Mouse (Mus musculus): Measurements from ENCODE around the gene Clec2l. TPM values are rescaled to one million over a fixed set of nuclear protein-coding genes. Genes with fewer than 3 reads are reported as not detected.
"Not testable (repeated sequence)": the region's sequence is repeated elsewhere in the genome, so short reads cannot be mapped to it uniquely, and the experiment has no call there.

Clec2l gene
- polyA plus RNA-seq, 1 experiment: 0.18 TPM

- H3K27me3 ChIP-seq (ENCODE audit: control insufficient read depth, insufficient read depth, insufficient read length): no peaks in the 10 kb centered on the region
- no peak overlapping the region for H3ac ChIP-seq (ENCODE audit: control insufficient read depth, insufficient read length, low read depth)
- no peaks in the 10 kb centered on the region for H3K79me2 ChIP-seq (ENCODE audit: control insufficient read depth, insufficient read depth)
- H3K79me3 ChIP-seq (ENCODE audit: low read depth): no peaks in the 10 kb centered on the region
- no peaks in the 10 kb centered on the region for H3K36me3 ChIP-seq (ENCODE audit: control insufficient read depth, insufficient read depth)
- TF ChIP-seq USF1 (IDR thresholded peaks at IDR 0.05; ENCODE audit: low read depth) (no peak), CEBPB (IDR thresholded peaks at IDR 0.05; ENCODE audit: low read depth) (no peak), FOSL1 (IDR thresholded peaks at IDR 0.05; ENCODE audit: insufficient read depth, low read length, poor library complexity, severe bottlenecking) (no peak), CTCF (IDR thresholded peaks at IDR 0.05; ENCODE audit: control insufficient read depth, insufficient read depth, insufficient read length) (no peak), MYOD1 (IDR thresholded peaks at IDR 0.05; ENCODE audit: control insufficient read depth, insufficient read length, low read depth) (no peak), MYOG (IDR thresholded peaks at IDR 0.05; ENCODE audit: control insufficient read depth, extremely low read depth, insufficient read length) (no peak), MAX (IDR thresholded peaks at IDR 0.05) (no peak)
- H3K4me3 ChIP-seq (ENCODE audit: insufficient read depth, poor library complexity, severe bottlenecking): no peak overlapping the region
These were observed 20.3 kb upstream of the Clec2l start for GRCm38 (mm10) chr6:38642593-38642992.

DNA sequence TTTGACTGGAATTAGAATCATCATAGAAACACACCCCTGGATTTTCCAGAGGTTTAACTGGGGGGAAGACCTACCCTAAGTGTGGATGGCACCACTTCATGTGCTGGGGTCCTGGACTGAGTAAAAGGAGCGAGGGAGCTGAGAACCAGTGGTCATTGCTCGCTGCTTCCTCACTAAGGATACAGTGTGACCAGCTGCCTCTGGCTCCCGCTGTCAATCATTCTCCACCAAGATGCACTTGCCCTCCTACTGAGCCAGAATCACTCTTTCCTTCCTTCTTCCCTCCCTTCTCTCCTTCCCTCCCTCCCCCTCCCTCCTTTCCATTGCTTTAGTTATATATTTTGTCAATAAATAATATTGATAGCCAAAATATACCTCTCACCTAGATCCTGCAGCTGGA lies 19.8 kb upstream of the Clec2l start:
- no peaks in the 10 kb centered on the region for H3K79me2 ChIP-seq (ENCODE audit: control insufficient read depth, insufficient read depth)
- peak; percentile 33 for TF ChIP-seq MYOD1 (IDR thresholded peaks at IDR 0.05; ENCODE audit: control insufficient read depth, insufficient read length, low read depth)
- TF ChIP-seq MYOG (IDR thresholded peaks at IDR 0.05; ENCODE audit: control insufficient read depth, extremely low read depth, insufficient read length): no peak
- no peak for TF ChIP-seq CEBPB (IDR thresholded peaks at IDR 0.05; ENCODE audit: low read depth)
- no peaks in the 10 kb centered on the region for H3K27me3 ChIP-seq (ENCODE audit: control insufficient read depth, insufficient read depth, insufficient read length)
- H3K4me3 ChIP-seq (ENCODE audit: insufficient read depth, poor library complexity, severe bottlenecking): no peak overlapping the region
- no peaks in the 10 kb centered on the region for H3K79me3 ChIP-seq (ENCODE audit: low read depth)
- no peaks in the 10 kb centered on the region for H3K36me3 ChIP-seq (ENCODE audit: control insufficient read depth, insufficient read depth)
- no peak overlapping the region for H3ac ChIP-seq (ENCODE audit: control insufficient read depth, insufficient read length, low read depth)

GRCm38 (mm10) chr6:38649545-38649944 lies 13.3 kb upstream of the Clec2l start:
- TF ChIP-seq FOSL1 (IDR thresholded peaks at IDR 0.05; ENCODE audit: insufficient read depth, low read length, poor library complexity, severe bottlenecking): no peak
- TF ChIP-seq MYOD1 (IDR thresholded peaks at IDR 0.05; ENCODE audit: control insufficient read depth, insufficient read length, low read depth): no peak
- no peak for TF ChIP-seq CEBPB (IDR thresholded peaks at IDR 0.05; ENCODE audit: low read depth)
- TF ChIP-seq USF1 (IDR thresholded peaks at IDR 0.05; ENCODE audit: low read depth): no peak
- TF ChIP-seq MYOG (IDR thresholded peaks at IDR 0.05; ENCODE audit: control insufficient read depth, extremely low read depth, insufficient read length): no peak
- TF ChIP-seq CTCF (IDR thresholded peaks at IDR 0.05; ENCODE audit: control insufficient read depth, insufficient read depth, insufficient read length): no peak
- no peaks in the 10 kb centered on the region for H3K27me3 ChIP-seq (ENCODE audit: control insufficient read depth, insufficient read depth, insufficient read length)
- no peaks in the 10 kb centered on the region for H3K79me3 ChIP-seq (ENCODE audit: low read depth)
- H3K4me3 ChIP-seq (ENCODE audit: insufficient read depth, poor library complexity, severe bottlenecking): no peak overlapping the region
- H3K79me2 ChIP-seq (ENCODE audit: control insufficient read depth, insufficient read depth): no peaks in the 10 kb centered on the region
- H3K36me3 ChIP-seq (ENCODE audit: control insufficient read depth, insufficient read depth): no peaks in the 10 kb centered on the region
- H3ac ChIP-seq (ENCODE audit: control insufficient read depth, insufficient read length, low read depth): no peak overlapping the region

DNA sequence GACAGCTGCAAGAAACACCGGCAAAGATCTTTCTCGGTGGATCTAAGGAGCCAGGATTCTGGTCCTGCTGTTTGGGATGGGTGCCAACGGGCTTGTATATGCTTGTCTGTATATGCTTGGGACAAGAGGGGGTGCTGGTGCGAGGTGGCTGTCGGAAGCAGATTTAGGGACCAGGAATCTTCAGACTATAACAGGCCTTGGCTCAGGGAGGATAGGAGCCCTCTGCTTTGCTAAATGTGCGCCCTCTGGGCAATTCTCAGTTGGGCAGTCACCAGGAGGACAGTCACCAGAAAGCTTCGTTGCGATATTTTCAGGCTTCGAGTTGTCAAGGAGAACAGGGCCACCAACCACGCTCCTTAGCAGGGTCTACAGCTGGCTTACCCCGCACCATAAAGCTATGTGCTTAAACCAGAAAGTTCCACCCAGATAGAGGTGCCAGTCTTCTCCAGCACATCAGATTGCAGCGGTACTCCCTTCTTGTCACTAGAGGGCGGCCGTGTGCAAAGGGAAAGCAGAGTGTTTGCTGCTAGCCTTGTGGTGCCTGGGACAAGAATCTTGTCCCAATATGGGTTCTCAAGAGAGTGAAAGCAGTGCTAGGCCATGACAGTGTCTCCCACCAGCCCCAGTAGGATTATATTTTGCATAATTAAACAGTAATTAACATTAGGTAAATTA lies 12.5 kb upstream of the Clec2l start:
- Histone ChIP-seq H3K4me3 (ENCODE audit: insufficient read depth, poor library complexity, severe bottlenecking) (no peak overlapping the region), H3K27me3 (ENCODE audit: control insufficient read depth, insufficient read depth, insufficient read length) (no peaks in the 10 kb centered on the region)
- TF ChIP-seq MAX (IDR thresholded peaks at IDR 0.05) (no peak), MYOG (IDR thresholded peaks at IDR 0.05; ENCODE audit: control insufficient read depth, extremely low read depth, insufficient read length) (no peak), MYOD1 (IDR thresholded peaks at IDR 0.05; ENCODE audit: control insufficient read depth, insufficient read length, low read depth) (no peak), CTCF (IDR thresholded peaks at IDR 0.05; ENCODE audit: control insufficient read depth, insufficient read depth, insufficient read length) (peak; percentile 49)

GRCm38 (mm10) chr6:38661626-38662025 lies 1.2 kb upstream of the Clec2l start:
- Histone ChIP-seq H3K27me3 (ENCODE audit: control insufficient read depth, insufficient read depth, insufficient read length) (peaks cover 63% of the 10 kb centered on the region), H3K79me3 (ENCODE audit: low read depth) (no peaks in the 10 kb centered on the region), H3K79me2 (ENCODE audit: control insufficient read depth, insufficient read depth) (no peaks in the 10 kb centered on the region), H3K36me3 (ENCODE audit: control insufficient read depth, insufficient read depth) (no peaks in the 10 kb centered on the region), H3ac (ENCODE audit: control insufficient read depth, insufficient read length, low read depth) (no peak overlapping the region), H3K4me3 (ENCODE audit: insufficient read depth, poor library complexity, severe bottlenecking) (no peak overlapping the region)
- TF ChIP-seq MAX (IDR thresholded peaks at IDR 0.05) (no peak), CEBPB (IDR thresholded peaks at IDR 0.05; ENCODE audit: low read depth) (no peak), MYOD1 (IDR thresholded peaks at IDR 0.05; ENCODE audit: control insufficient read depth, insufficient read length, low read depth) (no peak), MYOG (IDR thresholded peaks at IDR 0.05; ENCODE audit: control insufficient read depth, extremely low read depth, insufficient read length) (no peak), USF1 (IDR thresholded peaks at IDR 0.05; ENCODE audit: low read depth) (no peak), FOSL1 (IDR thresholded peaks at IDR 0.05; ENCODE audit: insufficient read depth, low read length, poor library complexity, severe bottlenecking) (no peak), CTCF (IDR thresholded peaks at IDR 0.05; ENCODE audit: control insufficient read depth, insufficient read depth, insufficient read length) (no peak)

More for the DNA sequence above, 12.5 kb upstream of the Clec2l start:
- no peak overlapping the region for H3ac ChIP-seq (ENCODE audit: control insufficient read depth, insufficient read length, low read depth)
- H3K79me3 ChIP-seq (ENCODE audit: low read depth): no peaks in the 10 kb centered on the region
- no peaks in the 10 kb centered on the region for H3K79me2 ChIP-seq (ENCODE audit: control insufficient read depth, insufficient read depth)
- no peaks in the 10 kb centered on the region for H3K36me3 ChIP-seq (ENCODE audit: control insufficient read depth, insufficient read depth)

- no peak for TF ChIP-seq MAX (IDR thresholded peaks at IDR 0.05)
- TF ChIP-seq USF1 (IDR thresholded peaks at IDR 0.05; ENCODE audit: low read depth): no peak
- no peak for TF ChIP-seq CTCF (IDR thresholded peaks at IDR 0.05; ENCODE audit: control insufficient read depth, insufficient read depth, insufficient read length)
- no peak for TF ChIP-seq CEBPB (IDR thresholded peaks at IDR 0.05; ENCODE audit: low read depth)
- TF ChIP-seq FOSL1 (IDR thresholded peaks at IDR 0.05; ENCODE audit: insufficient read depth, low read length, poor library complexity, severe bottlenecking): no peak
- TF ChIP-seq MYOG (IDR thresholded peaks at IDR 0.05; ENCODE audit: control insufficient read depth, extremely low read depth, insufficient read length): no peak
- TF ChIP-seq MYOD1 (IDR thresholded peaks at IDR 0.05; ENCODE audit: control insufficient read depth, insufficient read length, low read depth): no peak
- H3K27me3 ChIP-seq (ENCODE audit: control insufficient read depth, insufficient read depth, insufficient read length): peaks cover 10% of the 10 kb centered on the region
- no peak overlapping the region for H3K4me3 ChIP-seq (ENCODE audit: insufficient read depth, poor library complexity, severe bottlenecking)
- H3K36me3 ChIP-seq (ENCODE audit: control insufficient read depth, insufficient read depth): no peaks in the 10 kb centered on the region
- H3K79me2 ChIP-seq (ENCODE audit: control insufficient read depth, insufficient read depth): no peaks in the 10 kb centered on the region
- H3K79me3 ChIP-seq (ENCODE audit: low read depth): no peaks in the 10 kb centered on the region
- H3ac ChIP-seq (ENCODE audit: control insufficient read depth, insufficient read length, low read depth): no peak overlapping the region
These were observed 6.7 kb downstream of the Clec2l start for GRCm38 (mm10) chr6:38669580-38669979.

DNA sequence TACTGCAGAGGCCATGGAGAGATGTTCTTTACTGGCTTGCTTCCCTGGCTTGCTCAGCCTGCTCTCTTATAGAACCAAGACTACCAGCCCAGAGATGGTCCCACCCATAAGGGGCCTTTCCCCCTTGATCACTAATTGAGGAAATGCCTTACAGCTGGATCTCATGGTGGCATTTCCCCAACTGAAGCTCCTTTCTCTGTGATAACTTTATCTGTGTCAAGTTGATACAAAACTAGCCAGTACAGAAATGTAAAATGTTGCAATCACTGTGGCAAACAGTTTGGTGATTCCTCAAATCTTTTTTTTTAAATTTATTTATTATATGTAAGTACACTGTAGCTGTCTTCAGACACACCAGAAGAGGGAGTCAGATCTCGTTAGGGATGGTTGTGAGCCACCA lies 7.6 kb downstream of the Clec2l start:
- not testable (repeated sequence) for H3K27me3 ChIP-seq (ENCODE audit: control insufficient read depth, insufficient read depth, insufficient read length); H3K4me3 ChIP-seq (ENCODE audit: insufficient read depth, poor library complexity, severe bottlenecking); H3K36me3 ChIP-seq (ENCODE audit: control insufficient read depth, insufficient read depth); H3K79me2 ChIP-seq (ENCODE audit: control insufficient read depth, insufficient read depth); H3K79me3 ChIP-seq (ENCODE audit: low read depth); H3ac ChIP-seq (ENCODE audit: control insufficient read depth, insufficient read length, low read depth)
